Mouse (Mus musculus): ENCODE measurements around the gene Adad2. TPM values are rescaled to one million over a fixed set of nuclear protein-coding genes. Genes with fewer than 3 reads are reported as not detected.

Gene Adad2
- polyA plus RNA-seq, 1 experiment from 2014 or later: 0.21 TPM

DNA sequence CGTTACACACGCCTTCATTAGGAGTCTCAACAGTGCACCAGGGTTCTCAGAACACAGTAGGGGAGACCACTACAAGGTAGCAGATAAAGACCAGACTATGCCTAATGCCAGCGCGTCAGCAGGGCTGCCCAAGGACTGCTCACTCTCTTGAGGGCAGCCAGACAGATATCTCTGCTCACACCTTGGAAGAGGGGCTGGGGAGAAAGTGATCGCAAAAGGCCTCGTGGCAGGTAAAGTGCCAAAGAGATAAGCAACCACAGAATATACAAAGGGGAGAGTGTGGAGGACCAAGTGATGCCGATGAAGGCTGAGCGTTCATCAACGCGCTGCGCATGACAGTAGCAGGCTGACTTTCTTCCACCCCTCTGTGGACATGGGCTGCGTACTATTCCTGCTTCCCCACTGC lies 8.1 kb upstream of the Adad2 start:
- Histone ChIP-seq H3K4me2 (ENCODE audit: low read length) (peak overlapping the region; percentile 89), H3K9ac (replicated peaks; ENCODE audit: low read length) (peak overlapping the region; percentile 76), H3K4me3 (replicated peaks; ENCODE audit: low read depth, low read length) (peak overlapping the region; percentile 75), H3K4me1 (ENCODE audit: control insufficient read depth, insufficient read depth, low read length) (peaks cover 9% of the 10 kb centered on the region), H3K9me3 (ENCODE audit: control insufficient read depth, low read length) (no peaks in the 10 kb centered on the region), H3K27ac (replicated peaks; ENCODE audit: low read depth, low read length) (no peak overlapping the region), H3K36me3 (ENCODE audit: control insufficient read depth, insufficient read depth, low read length) (peaks cover 34% of the 10 kb centered on the region), H3K27me3 (ENCODE audit: control insufficient read depth, insufficient read depth, low read length) (no peaks in the 10 kb centered on the region)
- WGBS: 46% methylated on average over 12 of the region's 12 CpGs
- ATAC-seq (ENCODE audit: low FRiP score, low TSS enrichment) (no peak), DNase-seq (no peak)

DNA sequence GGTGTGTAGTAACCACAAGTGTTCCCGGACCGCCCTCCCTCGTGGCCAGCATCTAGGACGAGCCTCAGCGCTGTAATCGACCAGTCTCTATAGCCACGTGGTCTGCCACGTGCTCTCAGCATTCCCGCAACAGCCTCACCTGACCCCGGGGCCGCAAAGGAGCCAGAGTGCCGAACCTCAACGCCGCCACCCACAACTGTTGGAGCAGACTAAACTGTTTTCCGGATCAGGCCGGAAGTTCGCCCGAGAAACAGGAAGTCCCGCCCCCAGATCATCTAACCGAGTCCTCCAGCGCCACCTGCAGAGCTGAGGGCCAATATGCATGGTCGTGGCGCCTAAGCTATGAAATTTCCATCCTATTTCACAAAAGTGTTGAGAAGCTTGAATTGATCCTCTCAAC lies 7.6 kb upstream of the Adad2 start, which contains the start of gene Taf1c:
Taf1c (minus strand) TSS at position 227 of the 400 bp plus-strand sequence.
- no peaks in the 10 kb centered on the region for H3K27me3 ChIP-seq (ENCODE audit: control insufficient read depth, insufficient read depth, low read length)

DNA sequence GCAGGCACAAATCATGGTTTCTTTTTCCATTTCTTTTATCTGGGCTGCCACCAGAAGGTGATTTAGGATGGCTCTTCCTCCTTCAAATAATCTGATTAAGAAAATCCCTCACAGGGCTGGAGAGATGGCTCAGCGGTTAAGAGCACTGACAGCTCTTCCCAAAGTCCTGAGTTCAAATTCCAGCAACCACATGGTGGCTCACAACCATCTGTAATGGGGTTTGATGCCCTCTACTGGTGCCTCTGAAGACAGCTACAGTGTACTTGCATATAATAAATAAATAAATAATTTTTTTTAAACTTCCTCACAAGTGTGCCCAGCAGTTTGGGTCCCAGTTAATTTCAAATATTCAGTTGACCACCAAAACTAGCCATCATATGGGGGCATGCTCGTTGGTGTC lies 6.3 kb upstream of the Adad2 start:
- ATAC-seq (ENCODE audit: low FRiP score, low TSS enrichment) (no peak), DNase-seq (peak; percentile 9)
- Histone ChIP-seq H3K4me1 (ENCODE audit: control insufficient read depth, insufficient read depth, low read length) (peaks cover 9% of the 10 kb centered on the region), H3K9me3 (ENCODE audit: control insufficient read depth, low read length) (no peaks in the 10 kb centered on the region), H3K27ac (replicated peaks; ENCODE audit: low read depth, low read length) (no peak overlapping the region), H3K4me3 (replicated peaks; ENCODE audit: low read depth, low read length) (no peak overlapping the region), H3K4me2 (ENCODE audit: low read length) (no peak overlapping the region), H3K36me3 (ENCODE audit: control insufficient read depth, insufficient read depth, low read length) (peaks cover 15% of the 10 kb centered on the region), H3K9ac (replicated peaks; ENCODE audit: low read length) (no peak overlapping the region), H3K27me3 (ENCODE audit: control insufficient read depth, insufficient read depth, low read length) (no peaks in the 10 kb centered on the region)
- 86% methylated on average over 2 of the region's 2 CpGs for WGBS

More for the DNA sequence above, 7.6 kb upstream of the Adad2 start, which contains the start of gene Taf1c:
- peak within 1 kb of the TSS; percentile 89 for H3K4me2 ChIP-seq (ENCODE audit: low read length)
- peak within 1 kb of the TSS; percentile 75 for H3K4me3 ChIP-seq (replicated peaks; ENCODE audit: low read depth, low read length)
- H3K4me1 ChIP-seq (ENCODE audit: control insufficient read depth, insufficient read depth, low read length): peaks cover 9% of the 10 kb centered on the region
- ATAC-seq (ENCODE audit: low FRiP score, low TSS enrichment) (peak; percentile 72; the same call in 1 of the 2 replicates), DNase-seq (peak; percentile 98)
- no peaks in the 10 kb centered on the region for H3K9me3 ChIP-seq (ENCODE audit: control insufficient read depth, low read length)
- H3K9ac ChIP-seq (replicated peaks; ENCODE audit: low read length): peak within 1 kb of the TSS; percentile 76
- peaks cover 28% of the 10 kb centered on the region for H3K36me3 ChIP-seq (ENCODE audit: control insufficient read depth, insufficient read depth, low read length)
- WGBS: under 1% methylated on average over 23 of the region's 23 CpGs
- H3K27ac ChIP-seq (replicated peaks; ENCODE audit: low read depth, low read length): 0 out of 2 replicates have a peak within 1 kb of the TSS, but pooled peaks have one; percentile 41

DNA sequence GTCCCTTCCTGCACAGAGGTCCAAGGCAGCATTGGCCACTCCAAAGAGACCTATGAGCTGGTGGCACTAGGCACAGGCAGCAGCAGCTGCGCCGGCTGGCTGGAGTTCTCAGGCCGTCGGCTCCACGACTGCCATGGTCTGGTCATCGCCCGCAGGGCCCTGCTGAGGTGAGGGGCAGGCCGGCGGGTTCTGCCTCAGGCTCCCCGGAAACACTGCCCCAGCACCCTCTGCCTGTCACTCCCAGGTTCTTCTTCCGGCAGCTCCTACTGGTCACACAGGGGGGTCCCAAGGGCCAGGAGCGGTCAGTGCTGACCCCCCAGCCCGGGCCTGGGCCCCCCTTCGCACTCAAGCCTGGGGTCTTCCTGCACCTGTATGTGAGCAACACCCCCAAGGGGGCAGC lies 2.5 kb downstream of the Adad2 start:
- H3K9me3 ChIP-seq (ENCODE audit: control insufficient read depth, low read length): no peaks in the 10 kb centered on the region
- WGBS: 73% methylated on average over 14 of the region's 14 CpGs
- ATAC-seq (ENCODE audit: low FRiP score, low TSS enrichment) (no peak), DNase-seq (no peak)
- H3K36me3 ChIP-seq (ENCODE audit: control insufficient read depth, insufficient read depth, low read length): no peaks in the 10 kb centered on the region
- H3K4me2 ChIP-seq (ENCODE audit: low read length): no peak overlapping the region
- no peaks in the 10 kb centered on the region for H3K4me1 ChIP-seq (ENCODE audit: control insufficient read depth, insufficient read depth, low read length)
- no peak overlapping the region for H3K4me3 ChIP-seq (replicated peaks; ENCODE audit: low read depth, low read length)
- no peak overlapping the region for H3K27ac ChIP-seq (replicated peaks; ENCODE audit: low read depth, low read length)
- no peaks in the 10 kb centered on the region for H3K27me3 ChIP-seq (ENCODE audit: control insufficient read depth, insufficient read depth, low read length)
- no peak overlapping the region for H3K9ac ChIP-seq (replicated peaks; ENCODE audit: low read length)

DNA sequence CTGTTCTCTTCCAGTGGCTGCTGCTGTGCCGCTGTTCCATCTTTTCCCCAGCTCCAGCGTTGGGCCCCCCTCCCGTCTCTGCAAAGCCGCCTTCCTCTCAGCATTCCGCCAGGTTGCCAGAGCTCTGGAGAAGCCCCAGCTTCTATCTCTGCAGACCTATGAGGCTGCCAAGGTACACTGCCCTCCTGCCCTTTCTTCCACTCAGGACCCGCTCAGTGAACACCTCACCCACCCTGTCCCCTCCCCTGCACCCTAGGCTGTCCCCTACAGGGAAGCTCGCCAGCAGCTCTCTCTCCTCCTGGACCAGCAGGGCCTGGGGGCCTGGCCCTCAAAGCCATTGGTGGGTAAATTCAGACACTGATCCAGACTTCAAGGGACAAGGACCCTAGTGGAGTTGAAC lies 3.8 kb downstream of the Adad2 start:
- H3K4me2 ChIP-seq (ENCODE audit: low read length): no peak overlapping the region
- no peaks in the 10 kb centered on the region for H3K9me3 ChIP-seq (ENCODE audit: control insufficient read depth, low read length)
- H3K27ac ChIP-seq (replicated peaks; ENCODE audit: low read depth, low read length): no peak overlapping the region
- no peak for DNase-seq
- no peaks in the 10 kb centered on the region for H3K27me3 ChIP-seq (ENCODE audit: control insufficient read depth, insufficient read depth, low read length)
- WGBS: 71% methylated on average over 7 of the region's 7 CpGs
- H3K4me1 ChIP-seq (ENCODE audit: control insufficient read depth, insufficient read depth, low read length): no peaks in the 10 kb centered on the region
- no peak overlapping the region for H3K9ac ChIP-seq (replicated peaks; ENCODE audit: low read length)
- no peaks in the 10 kb centered on the region for H3K36me3 ChIP-seq (ENCODE audit: control insufficient read depth, insufficient read depth, low read length)
- no peak overlapping the region for H3K4me3 ChIP-seq (replicated peaks; ENCODE audit: low read depth, low read length)
- ATAC-seq (ENCODE audit: low FRiP score, low TSS enrichment): no peak

DNA sequence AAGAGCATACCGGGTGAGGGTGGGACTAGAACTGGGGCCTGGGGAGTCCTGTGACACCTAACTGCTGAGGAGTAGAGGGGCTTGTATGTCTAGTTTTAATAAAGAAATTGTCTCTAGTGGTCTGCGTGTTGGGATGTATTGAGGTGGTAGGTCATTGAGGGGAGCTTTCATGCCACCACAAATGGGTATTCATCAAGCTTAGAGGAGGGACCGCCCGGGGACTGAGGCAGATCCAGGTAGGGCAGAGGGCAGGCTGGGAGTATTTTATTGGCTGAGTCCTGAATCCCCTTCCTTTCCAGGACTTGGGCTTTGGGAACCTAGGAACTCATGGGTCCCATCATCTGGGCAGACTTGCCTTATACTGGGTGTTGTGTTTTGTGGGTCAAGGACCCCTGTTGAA lies 4.3 kb downstream of the Adad2 start:
- no peaks in the 10 kb centered on the region for H3K36me3 ChIP-seq (ENCODE audit: control insufficient read depth, insufficient read depth, low read length)
- no peaks in the 10 kb centered on the region for H3K9me3 ChIP-seq (ENCODE audit: control insufficient read depth, low read length)
- 98% methylated on average over 4 of the region's 4 CpGs for WGBS
- no peak overlapping the region for H3K27ac ChIP-seq (replicated peaks; ENCODE audit: low read depth, low read length)
- DNase-seq (no peak), ATAC-seq (ENCODE audit: low FRiP score, low TSS enrichment) (no peak)
- no peak overlapping the region for H3K9ac ChIP-seq (replicated peaks; ENCODE audit: low read length)
- H3K27me3 ChIP-seq (ENCODE audit: control insufficient read depth, insufficient read depth, low read length): no peaks in the 10 kb centered on the region
- H3K4me2 ChIP-seq (ENCODE audit: low read length): no peak overlapping the region
- H3K4me1 ChIP-seq (ENCODE audit: control insufficient read depth, insufficient read depth, low read length): no peaks in the 10 kb centered on the region
- H3K4me3 ChIP-seq (replicated peaks; ENCODE audit: low read depth, low read length): no peak overlapping the region

DNA sequence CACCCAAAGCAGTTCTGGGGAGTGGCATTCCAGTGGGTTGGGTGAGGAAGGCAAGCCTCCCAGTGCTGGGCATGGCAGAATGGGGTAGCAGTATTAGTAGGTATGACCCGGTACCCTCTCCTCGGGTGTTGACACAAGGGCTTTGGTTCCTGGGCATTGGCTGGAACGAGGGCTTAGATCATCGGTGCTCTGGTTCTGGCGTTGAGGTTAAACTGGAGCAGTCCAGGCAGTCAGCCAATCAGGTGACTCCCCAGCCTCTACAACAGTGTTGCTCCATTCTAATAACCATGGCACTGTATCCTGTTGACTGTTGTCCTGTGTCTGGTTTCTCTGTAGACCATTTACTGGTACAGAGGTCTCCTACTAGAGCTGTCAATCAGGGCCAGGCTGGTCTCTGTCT lies 5.0 kb downstream of the Adad2 start:
- Histone ChIP-seq H3K9me3 (ENCODE audit: control insufficient read depth, low read length) (no peaks in the 10 kb centered on the region), H3K27ac (replicated peaks; ENCODE audit: low read depth, low read length) (no peak overlapping the region), H3K4me1 (ENCODE audit: control insufficient read depth, insufficient read depth, low read length) (no peaks in the 10 kb centered on the region), H3K4me2 (ENCODE audit: low read length) (no peak overlapping the region), H3K9ac (replicated peaks; ENCODE audit: low read length) (no peak overlapping the region), H3K36me3 (ENCODE audit: control insufficient read depth, insufficient read depth, low read length) (no peaks in the 10 kb centered on the region), H3K4me3 (replicated peaks; ENCODE audit: low read depth, low read length) (no peak overlapping the region), H3K27me3 (ENCODE audit: control insufficient read depth, insufficient read depth, low read length) (no peaks in the 10 kb centered on the region)
- WGBS: 88% methylated on average over 5 of the region's 5 CpGs
- no peak for DNase-seq
- ATAC-seq (ENCODE audit: low FRiP score, low TSS enrichment): no peak

DNA sequence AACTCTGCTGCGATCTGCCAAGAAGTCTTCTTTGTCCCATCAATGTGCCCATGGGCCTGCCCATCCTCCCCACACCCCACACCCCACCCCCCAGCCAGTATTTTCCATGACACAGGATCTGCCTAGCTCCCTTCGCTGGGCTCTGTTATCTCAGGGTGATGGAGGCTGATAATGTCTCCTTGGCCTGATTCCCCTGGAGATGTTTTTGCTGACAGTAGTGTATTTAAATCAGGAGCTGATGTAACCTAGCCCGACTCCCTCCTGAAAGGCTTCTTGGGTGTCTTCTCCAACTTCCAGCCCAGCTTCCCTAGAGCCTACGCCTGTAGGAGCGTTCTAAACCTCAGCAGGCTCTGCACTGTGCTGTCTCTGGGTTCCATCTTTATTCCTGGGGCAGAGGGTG lies 6.3 kb downstream of the Adad2 start:
- Histone ChIP-seq H3K4me3 (replicated peaks; ENCODE audit: low read depth, low read length) (no peak overlapping the region), H3K4me1 (ENCODE audit: control insufficient read depth, insufficient read depth, low read length) (no peaks in the 10 kb centered on the region), H3K27me3 (ENCODE audit: control insufficient read depth, insufficient read depth, low read length) (no peaks in the 10 kb centered on the region), H3K27ac (replicated peaks; ENCODE audit: low read depth, low read length) (no peak overlapping the region), H3K36me3 (ENCODE audit: control insufficient read depth, insufficient read depth, low read length) (no peaks in the 10 kb centered on the region), H3K9ac (replicated peaks; ENCODE audit: low read length) (no peak overlapping the region), H3K9me3 (ENCODE audit: control insufficient read depth, low read length) (no peaks in the 10 kb centered on the region), H3K4me2 (ENCODE audit: low read length) (no peak overlapping the region)
- WGBS: 76% methylated on average over 5 of the region's 5 CpGs
- ATAC-seq (ENCODE audit: low FRiP score, low TSS enrichment): no peak
- no peak for DNase-seq

DNA sequence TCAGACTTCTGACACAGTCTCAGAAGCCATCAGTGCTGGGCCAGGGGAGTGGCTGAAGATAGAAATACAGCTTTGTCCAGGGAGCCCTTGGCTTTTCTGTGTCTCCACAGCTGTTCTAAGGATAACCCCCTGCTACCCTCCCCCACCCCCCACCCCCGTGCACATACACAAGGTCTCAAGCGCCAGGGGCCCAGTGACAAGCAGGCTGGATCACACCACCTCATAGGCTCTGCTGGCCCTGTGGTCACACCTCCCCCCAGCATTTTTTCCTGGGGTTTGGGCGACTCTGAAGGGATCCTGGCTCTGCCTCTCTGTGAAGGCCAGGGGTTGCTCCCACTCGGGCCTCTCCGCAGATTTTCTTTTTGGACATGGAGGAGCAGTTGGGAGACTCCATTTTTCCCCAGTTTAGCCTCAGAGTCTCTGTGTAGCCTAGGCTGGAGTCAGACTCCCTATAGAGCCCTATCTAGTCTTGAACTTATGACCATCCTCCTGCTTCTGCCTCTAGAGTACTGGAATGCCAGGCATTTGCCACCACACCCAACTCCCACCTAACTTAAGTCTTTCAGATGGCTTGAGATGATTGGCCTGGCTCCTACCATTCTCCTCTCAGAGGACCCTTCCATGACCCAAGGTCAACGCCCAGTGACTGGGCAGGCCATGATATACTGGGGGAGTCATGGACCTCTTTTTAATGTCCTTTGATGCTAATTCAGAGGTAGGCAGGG lies 7.7 kb downstream of the Adad2 start:
- 75% methylated on average over 6 of the region's 6 CpGs for WGBS
- no peak overlapping the region for H3K27ac ChIP-seq (replicated peaks; ENCODE audit: low read depth, low read length)
- H3K36me3 ChIP-seq (ENCODE audit: control insufficient read depth, insufficient read depth, low read length): no peaks in the 10 kb centered on the region
- H3K4me2 ChIP-seq (ENCODE audit: low read length): no peak overlapping the region
- H3K4me1 ChIP-seq (ENCODE audit: control insufficient read depth, insufficient read depth, low read length): no peaks in the 10 kb centered on the region
- no peak overlapping the region for H3K4me3 ChIP-seq (replicated peaks; ENCODE audit: low read depth, low read length)
- no peaks in the 10 kb centered on the region for H3K27me3 ChIP-seq (ENCODE audit: control insufficient read depth, insufficient read depth, low read length)
- H3K9ac ChIP-seq (replicated peaks; ENCODE audit: low read length): no peak overlapping the region
- no peak for DNase-seq
- no peak for ATAC-seq (ENCODE audit: low FRiP score, low TSS enrichment)
- H3K9me3 ChIP-seq (ENCODE audit: control insufficient read depth, low read length): no peaks in the 10 kb centered on the region

Data from midbrain, embryonic 14.5 days (tissue).